19 mouse cellular contexts compared by ENCODE assay signal in genomic region chr6:115577407-115577806, GRCm38 (mm10). TPM values are rescaled to one million over a fixed set of nuclear protein-coding genes. Genes with fewer than 3 reads are reported as not detected.
"Had no signal": no experiment of that assay in that cellular context is flagged by ENCODE, and none has a peak within 500 bp of the region (broad histone marks: within the 10 kb centered on the region; RNA-seq: fewer than 3 reads in every experiment).

No protein-coding gene starts in this region.

- H3K27me3 ChIP-seq: liver, embryonic 13.5 days; neural tube, embryonic 12.5 days; neural tube, embryonic 15.5 days had no signal

- H3K4me2 ChIP-seq: liver, embryonic 13.5 days; midbrain, embryonic 11.5 days; neural tube, embryonic 12.5 days; neural tube, embryonic 15.5 days had no signal

- H3K27ac ChIP-seq: kidney, postnatal 0 days; left cerebral cortex, adult 2 months; liver, embryonic 13.5 days; neural tube, embryonic 12.5 days; neural tube, embryonic 15.5 days; stomach, postnatal 0 days had no signal

- H3K4me1 ChIP-seq: liver, embryonic 13.5 days; neural tube, embryonic 12.5 days; neural tube, embryonic 15.5 days had no signal

- H3K9ac ChIP-seq: liver, embryonic 13.5 days; neural tube, embryonic 12.5 days; neural tube, embryonic 15.5 days had no signal

- DNase-seq: kidney, postnatal 25 days; layer of hippocampus, postnatal 36 days; liver, embryonic 13.5 days; lung, adult 2 months; lung, postnatal 14 days; lung, postnatal 4 days; midbrain, embryonic 14.5 days; right cerebral cortex, adult 18-20 months; right cerebral cortex, postnatal 14 days; right cerebral cortex, postnatal 4 days; thymus, adult 2 months; thymus, postnatal 14 days had no signal

- H3K4me3 ChIP-seq: left cerebral cortex, adult 2 months; liver, embryonic 13.5 days; neural tube, embryonic 12.5 days; neural tube, embryonic 15.5 days had no signal

- H3K9me3 ChIP-seq: liver, embryonic 13.5 days; neural tube, embryonic 12.5 days; neural tube, embryonic 15.5 days had no signal

RNA-seq across cellular contexts. Expression of gene Mkrn2os, which starts 15.0 kb away (rescaled TPM):
- polyA plus RNA-seq: limb, embryonic 11.5 days; lung, adult 2 months had no signal
